Mouse (Mus musculus): Measurements from ENCODE around the gene Wnt3.

Gene Wnt3

DNA sequence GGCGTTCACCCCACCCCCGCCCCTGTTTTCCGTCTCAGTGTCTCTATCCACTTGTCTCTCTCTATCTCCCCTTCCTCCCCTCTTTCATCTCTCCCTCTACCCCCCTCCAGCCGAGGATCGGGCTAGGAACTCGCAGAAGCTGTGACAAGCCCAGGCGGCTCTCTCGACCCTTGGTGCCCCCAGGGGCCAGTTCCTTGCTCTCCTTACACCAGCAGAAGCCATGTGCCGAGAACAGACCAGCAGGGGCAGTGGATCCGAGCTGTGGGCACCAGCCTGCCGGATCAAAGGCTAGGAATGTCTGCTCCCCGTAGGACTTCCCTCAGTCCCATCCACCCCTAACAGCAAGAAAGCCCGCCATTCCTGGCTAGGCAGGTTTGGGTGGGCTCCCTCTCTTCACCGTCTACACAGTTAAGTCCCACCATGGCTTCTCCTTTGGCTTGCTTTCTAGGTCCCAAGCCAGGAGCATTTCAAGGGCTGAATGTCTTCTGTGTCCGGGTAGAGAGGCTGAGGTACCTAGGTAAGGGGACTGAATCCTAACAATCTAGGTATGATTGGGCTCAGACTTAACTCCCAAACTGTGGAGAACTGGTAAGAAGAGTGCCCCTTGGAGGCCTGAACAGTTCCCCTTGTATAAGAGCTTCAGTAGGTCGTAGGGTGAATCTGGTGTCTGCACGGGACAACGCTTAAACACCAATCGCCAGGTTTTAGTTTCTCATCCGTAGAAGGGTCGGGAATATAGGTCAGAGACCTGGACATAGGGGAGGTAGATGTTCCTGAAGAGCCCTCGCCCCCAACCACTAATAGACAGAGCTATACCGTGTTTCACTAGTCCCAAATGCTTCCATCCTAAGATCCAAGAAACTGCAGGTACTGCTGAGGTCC lies 1.2 kb upstream of the Wnt3 start:
- DNase-seq (ENCODE audit: low read depth, low spot score), result peak; percentile 35

DNA sequence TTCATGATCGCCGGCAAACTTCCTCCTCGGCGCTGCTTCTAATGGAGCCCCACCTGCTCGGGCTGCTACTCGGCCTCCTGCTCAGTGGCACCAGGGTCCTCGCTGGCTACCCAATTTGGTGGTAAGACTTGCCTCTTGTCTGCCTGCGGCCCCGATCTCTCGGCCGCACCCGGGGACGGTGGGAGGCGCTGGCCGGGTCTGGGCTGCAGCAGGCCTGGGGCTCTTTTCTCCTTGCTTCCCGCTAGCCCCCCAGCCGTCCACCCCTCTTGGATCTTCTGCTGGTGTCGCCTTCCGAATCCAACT lies 229 bp downstream of the Wnt3 start:
- no peak for DNase-seq (ENCODE audit: low read depth, low spot score)

DNA sequence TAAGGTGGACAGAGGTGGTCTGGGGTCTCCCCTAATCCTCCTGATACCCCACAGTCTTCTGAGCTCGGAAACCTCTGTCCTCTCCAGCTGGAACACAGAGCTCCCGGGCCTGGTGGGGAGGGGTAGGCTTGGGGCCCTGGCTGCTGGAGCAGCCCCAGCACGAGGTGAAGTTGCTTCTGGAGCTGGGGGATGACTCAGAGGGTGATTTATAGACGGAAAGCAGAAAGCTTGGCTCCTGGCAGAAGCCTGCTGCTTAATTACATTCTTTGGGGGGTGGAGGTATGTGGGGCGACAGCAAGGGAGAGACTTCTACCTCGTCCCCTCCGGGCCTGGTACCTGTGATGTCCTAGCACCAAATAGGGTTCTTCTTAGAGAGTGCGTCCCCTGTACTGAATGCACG lies 6.2 kb downstream of the Wnt3 start:
- no peak for DNase-seq (ENCODE audit: low read depth, low spot score)

DNA sequence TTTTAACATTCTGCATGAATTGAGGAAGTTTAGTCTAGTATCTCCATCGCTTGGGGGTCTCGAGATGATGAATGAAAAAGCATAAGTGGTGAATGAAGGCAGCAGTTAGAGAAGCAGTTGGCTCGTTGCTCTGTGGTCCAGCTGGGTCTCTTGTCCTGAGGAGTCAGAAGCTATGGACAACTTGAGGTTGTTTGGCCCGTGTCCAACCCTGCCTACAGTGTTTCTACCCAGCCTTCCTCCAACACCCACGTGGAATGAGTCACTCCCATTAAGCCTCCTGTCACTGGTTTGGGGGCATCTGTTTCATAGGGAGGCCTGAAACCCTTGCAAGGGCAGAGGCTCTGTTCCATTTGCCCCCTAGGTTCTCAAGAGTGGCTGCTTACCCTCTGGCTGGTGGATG lies 16.0 kb downstream of the Wnt3 start:
- no peak for DNase-seq (ENCODE audit: low read depth, low spot score)

DNA sequence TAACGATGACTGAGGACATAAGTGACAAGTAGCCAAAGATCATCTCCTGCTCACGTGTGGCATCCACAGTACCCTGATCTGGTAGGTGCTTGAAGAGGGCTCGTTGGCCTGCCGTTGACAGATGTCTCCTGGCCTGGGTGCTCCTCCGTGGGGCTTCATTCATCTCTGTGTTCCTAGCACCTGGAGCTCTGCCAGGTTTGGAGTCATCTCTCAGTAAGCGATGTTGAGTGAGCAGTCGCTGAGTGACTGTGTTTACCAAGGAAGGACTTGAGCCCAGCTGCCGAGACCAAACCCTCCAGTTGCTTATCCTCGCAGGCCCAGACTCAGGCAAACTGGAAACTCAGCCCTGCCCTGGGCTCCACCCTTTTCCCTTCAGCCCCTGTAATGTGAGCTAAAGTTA lies 27.2 kb downstream of the Wnt3 start:
- DNase-seq (ENCODE audit: low read depth, low spot score), result no peak

DNA sequence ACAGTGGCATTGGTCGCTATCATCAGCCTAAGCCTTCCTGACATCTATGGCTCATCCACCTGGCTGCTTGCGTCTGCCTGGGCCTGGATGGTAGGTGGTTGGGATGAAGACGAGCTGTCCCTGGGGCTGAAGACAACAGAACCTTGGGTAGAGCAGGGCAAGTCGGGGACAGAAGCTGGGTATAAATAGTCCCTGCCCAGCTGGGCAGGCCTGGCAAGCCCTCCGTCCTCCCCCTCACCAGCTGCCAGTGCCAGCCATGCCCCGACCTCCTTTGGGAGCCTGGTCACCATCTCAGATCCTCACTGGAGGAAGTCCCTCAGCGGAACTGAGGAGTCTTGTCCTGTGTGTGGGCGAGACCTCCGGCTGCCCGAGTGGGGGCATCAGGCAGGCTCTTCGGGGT lies 30.2 kb downstream of the Wnt3 start:
- no peak for DNase-seq (ENCODE audit: low read depth, low spot score)

DNA sequence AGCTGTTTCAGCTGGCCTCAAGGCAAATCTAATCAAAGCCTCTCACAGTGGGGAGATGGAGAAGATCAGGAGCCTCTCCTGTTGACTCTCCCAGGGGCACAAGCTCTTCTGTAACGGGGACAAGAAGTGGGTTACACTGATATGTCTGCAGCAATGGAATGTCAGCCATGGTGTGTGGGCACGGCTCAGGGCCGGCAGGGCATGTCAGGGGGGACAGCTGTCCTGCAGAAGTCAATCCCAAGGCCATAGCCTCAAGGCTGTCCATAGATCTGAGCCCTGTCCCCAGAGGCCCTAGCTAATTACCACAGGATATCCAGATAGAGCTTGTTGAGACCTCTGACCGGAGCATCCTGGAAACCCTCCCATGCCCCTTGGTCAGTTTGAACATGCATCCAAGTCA lies 30.9 kb downstream of the Wnt3 start:
- DNase-seq (ENCODE audit: low read depth, low spot score), result no peak

DNA sequence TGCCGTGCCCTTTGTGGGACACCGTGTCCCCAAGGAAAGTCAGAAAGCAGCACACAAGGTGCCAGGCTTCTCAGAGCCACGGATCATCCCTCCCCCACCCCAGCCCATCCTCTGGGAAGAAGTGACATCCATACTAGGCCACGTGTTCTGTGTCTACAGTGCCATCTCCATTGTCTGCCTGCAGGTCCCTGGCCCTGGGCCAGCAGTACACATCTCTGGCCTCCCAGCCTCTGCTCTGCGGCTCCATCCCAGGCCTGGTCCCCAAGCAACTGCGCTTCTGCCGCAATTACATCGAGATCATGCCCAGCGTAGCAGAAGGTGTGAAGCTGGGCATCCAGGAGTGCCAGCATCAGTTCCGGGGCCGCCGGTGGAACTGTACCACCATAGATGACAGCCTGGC lies 34.0 kb downstream of the Wnt3 start:
- DNase-seq (ENCODE audit: low read depth, low spot score), result no peak

DNA sequence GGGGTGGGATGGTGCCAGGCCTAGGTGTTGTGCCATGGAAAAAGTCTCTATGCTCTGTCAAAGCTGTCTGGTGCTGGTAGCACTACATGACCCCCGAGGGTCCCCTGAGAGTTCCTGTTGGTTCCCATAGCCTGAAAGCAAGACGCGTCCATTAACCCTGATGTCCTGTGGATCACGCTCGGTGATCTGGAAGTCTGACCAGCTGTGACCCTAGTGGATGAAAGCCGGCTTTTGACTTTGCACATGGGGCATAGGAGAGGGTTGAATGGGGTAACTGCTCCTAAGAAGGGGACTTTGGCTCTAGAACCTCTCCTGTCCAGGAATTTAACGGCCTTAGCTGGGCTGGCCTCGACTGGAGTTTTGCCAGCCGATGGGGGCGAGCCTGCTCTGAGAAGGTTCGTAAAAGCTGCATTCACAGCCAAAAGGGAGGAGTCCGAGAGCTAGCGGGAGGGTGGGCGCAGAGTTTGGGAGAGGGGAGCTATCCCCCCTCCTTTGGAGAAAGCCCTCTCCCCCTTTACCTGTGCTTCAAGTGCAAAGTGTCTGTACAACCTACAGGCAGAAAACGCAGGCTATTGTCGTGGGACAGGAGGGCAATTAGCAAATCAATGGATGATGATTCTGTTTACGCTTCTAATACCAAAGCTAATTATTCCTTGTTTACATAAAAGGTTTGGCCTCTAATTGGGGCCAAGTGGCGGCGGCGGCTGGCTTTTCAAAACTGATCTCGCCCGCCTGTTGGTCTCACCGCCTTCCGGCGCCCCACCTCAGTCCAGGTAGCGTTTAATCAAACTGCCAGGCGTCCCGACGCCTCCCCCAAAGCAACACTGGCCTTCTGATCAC lies 35.0 kb downstream of the Wnt3 start:
- no peak for DNase-seq (ENCODE audit: low read depth, low spot score)

DNA sequence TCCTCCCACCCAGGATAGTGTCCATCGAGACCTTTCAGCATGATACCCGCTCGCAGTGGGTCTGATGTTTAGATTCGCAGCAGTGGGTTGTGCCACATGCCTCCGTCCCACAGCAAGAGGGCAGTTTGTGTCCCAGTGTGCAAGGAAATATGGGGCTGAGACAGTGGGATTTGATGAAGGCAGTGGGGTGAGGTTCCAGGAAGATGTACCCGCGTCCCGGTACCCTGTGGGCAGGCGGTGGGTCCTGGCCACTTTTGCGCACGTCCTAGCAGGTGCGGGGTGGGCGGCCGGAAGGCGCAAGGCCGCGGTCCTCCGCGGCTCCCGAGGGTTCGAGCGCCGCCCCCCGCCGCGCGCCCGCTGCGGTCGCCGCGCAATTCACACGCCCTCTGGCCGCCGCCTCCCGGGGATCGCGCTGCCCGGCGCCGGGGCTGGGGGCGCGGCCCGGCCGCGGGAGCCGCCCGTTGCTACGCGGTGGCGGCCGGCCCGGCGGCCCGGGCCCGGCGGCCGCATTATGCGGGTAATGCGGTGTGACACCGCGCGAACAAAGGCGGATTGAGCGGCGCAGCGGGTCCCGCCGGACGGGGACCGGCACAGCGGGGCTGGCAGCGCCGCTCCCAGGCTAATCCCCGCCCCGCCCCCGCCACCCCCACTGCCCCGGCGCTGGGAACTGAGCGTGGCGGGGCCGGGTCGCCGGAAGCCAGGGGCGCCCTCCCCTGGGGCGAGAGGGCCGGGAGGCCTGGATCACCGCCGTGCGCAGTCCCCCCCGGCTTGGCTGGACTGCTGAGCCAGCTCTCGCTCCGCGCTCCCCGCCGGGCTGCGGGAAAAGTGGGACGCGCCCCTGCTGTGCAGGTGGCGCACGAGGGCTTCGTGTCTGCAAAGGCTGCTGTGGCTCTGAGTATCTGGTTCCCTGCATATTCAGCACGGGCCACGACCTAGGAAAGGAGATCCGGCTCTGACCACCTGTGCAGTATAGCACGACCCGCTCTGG lies 36.0 kb downstream of the Wnt3 start:
- DNase-seq (ENCODE audit: low read depth, low spot score), result peak; percentile 9

DNA sequence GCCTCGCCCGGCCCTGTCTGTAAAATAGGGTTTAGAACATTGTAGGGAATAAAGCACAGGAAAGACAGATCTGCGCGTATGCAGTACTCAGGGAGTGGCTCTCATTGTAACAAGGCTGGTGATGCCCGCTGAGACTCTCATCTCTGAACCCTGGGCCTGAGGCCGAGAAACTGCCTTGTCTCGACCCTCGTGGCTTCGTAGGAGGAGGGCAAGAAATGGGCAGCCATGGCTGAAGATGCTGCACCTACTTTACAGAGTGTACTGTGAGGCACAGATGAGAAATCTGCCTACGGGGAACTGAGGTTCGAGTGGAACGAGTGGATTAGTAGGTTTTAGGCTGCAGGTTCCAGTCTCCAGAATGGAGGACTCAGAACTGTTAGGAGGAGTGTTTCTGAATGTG lies 36.7 kb downstream of the Wnt3 start:
- DNase-seq (ENCODE audit: low read depth, low spot score), result no peak

DNA sequence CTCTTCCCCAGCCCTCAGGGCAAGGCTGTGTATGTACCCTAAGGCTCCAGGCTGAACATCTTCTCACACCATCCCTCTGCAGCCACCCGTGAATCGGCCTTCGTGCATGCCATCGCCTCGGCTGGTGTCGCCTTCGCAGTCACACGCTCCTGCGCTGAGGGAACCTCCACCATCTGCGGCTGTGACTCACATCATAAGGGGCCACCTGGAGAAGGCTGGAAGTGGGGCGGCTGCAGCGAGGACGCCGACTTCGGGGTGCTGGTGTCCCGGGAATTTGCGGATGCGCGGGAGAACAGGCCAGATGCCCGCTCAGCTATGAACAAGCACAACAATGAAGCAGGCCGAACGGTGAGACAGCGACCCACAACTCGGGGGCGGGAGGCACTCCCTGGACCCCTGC lies 37.3 kb downstream of the Wnt3 start:
- DNase-seq (ENCODE audit: low read depth, low spot score), result no peak

DNA sequence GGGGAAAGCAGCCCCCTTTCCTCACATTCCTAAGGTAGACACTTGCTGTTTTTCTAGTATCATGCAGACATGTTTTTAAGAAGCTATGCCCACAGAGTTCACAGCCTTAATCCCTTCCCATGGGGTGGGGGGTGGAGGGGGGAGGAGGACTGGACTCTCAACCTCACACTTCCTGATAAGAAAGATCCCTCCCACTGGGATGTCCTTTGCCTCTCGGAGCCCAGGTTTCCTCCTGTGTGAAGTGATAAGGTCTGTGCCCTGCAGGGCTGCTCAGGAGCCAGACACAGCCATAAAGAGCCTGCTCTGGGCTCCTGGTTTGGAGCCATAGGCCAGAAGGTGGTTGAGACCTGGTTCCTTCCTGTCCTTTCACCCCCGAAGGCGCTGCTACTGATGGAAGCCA lies 40.9 kb downstream of the Wnt3 start:
- no peak for DNase-seq (ENCODE audit: low read depth, low spot score)

DNA sequence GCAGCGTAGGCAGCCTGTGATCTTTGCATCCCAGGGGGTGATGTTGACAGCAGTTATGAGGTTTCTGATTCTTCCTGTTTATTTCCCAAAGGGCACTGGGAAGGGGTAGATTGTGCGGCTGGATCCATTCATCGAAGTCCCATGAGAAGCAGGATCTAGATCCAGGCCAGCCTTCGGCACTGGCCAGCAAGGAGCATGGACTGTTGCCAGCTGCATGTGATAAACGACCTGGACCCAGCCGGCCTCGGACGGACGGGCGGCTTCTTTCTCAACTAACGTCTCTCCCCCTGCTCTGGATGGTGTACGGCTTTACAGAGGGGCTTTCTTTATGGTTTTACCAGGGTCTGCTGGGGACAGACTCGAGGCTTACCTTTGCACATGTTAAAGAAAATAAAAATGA lies 42.0 kb downstream of the Wnt3 start:
- DNase-seq (ENCODE audit: low read depth, low spot score), result no peak

DNA sequence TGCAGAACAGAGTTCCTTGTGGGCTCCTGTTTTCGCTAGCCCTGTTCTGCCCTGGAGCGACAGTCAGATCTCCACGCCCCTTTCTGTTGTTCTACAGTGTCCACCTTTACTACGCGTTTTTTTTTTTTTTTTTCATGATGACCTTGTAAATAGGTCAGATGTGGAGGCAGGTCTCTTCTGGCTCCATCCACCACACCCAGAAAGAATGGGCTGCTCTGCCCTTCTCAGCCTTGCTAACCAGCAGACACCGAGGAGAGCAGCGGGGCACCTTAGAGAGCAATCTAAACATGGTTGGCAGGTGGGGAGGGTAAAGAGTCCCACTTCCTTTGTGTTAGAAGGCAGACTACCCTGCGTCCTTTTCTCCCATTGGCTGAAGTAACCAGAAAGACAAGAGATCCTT lies 42.8 kb downstream of the Wnt3 start:
- no peak for DNase-seq (ENCODE audit: low read depth, low spot score)

DNA sequence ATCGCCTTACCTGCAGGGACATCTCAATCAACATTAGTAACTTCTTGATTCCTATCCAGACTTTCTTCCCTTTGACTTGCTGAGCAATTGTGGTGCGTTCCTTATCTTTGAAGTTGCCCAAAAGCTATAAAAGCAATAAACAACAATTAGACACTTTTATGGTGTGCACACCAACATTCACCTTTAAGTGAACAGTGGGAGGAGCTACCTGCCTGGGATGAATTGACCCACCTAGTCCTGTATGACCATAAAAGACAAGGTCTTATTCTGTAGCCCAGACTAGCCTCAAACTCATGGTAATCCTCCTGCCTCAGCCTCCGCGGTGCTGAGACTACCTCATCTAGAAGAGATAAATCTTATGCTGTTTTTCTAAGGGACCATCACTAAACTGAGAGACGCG lies 53.3 kb downstream of the Wnt3 start:
- no peak for DNase-seq (ENCODE audit: low read depth, low spot score)

DNA sequence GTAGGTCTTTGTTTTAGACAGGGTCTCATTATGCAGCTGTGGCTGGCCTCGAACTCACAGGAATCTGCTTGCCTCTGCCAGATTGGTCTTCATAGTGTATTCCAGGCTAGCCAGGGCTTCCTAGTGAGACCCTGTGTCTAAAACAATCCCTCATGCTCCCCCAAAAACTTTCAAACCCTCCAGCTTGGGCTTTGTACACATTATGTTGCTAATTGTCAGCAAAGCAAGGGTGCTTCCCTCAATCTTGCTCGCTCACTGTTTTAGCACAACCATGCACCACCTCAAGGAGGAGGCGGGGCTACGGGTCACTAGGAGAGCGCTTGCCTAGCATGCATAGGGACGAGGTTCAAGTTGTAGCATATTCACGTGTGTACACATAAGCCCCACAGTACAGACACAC lies 54.9 kb downstream of the Wnt3 start:
- no peak for DNase-seq (ENCODE audit: low read depth, low spot score)

DNA sequence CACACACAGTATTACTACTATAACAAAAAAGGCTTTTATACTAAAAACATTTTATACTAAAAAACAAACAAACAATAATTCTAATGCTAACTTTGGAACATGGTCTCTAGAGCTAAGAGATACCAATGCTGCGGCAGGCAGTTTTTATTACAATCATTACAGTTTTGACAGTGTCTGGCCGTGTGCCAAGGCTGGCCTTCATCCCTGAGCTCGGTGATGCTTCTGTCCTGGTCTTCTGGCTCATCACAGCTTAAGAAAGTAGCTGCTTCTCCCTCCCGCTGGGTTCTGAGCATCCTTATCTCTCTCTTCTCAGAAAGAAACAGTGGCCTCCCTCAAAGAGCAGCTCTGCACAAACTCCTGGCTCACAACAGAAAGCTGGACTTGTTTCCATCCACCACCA lies 56.0 kb downstream of the Wnt3 start:
- no peak for DNase-seq (ENCODE audit: low read depth, low spot score)

DNA sequence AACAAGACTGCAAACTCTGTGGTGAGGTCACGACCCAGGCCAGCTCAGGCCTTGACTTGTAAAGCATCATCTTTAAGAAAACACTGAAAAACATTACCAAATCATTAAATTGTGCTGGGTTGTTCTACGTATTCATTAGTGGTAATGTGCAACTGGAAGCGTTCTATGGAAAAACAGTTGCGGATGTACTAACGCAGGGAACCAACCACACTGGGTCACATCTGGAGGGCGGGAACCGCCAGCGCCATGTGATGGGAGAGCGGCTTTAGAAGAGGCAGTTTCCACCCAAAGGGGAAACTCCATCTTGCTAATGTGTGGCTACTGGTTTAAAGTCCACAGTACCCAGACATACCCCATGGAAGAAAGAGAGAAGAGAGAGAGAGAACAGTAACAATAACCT lies 56.5 kb downstream of the Wnt3 start:
- no peak for DNase-seq (ENCODE audit: low read depth, low spot score)

DNA sequence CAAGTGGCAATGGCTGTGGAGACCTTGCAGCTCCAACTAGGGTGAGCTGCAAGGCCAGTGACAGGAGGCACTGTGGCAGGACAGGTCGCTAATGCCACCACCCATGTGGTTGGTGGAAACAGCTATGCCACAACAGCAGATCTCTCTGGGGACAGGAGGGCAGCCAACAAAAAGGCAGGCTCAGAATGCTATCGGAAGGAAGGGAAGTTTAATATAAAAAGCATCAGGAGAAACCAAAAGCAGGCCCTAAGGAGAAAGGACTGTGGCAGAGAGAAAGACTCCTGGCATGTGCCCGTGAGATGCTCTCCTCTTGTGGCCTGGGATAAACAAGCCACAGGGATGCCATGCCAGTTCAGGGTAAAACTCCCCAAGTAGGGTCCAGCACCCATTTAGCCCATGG lies 57.8 kb downstream of the Wnt3 start:
- DNase-seq (ENCODE audit: low read depth, low spot score), result no peak

DNA sequence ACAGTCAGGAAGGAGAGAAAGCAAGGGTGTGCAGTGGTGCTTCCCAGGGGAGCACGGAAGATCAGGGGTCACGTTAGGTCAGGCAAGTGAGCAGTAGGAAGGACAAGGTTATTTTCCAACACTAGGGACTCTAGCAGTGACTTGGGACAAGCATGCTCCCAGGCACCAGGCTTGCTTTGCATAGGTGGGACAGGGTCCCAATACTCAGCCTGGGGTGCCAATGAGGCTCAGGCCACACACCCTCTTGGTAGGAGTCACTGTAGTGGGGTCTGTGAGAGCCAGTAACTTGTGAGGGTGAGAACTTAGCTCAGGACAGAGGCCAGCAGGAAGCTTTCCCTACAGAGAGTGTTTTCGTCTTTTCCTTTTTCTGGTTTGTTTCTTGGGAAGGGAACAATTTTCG lies 58.4 kb downstream of the Wnt3 start:
- no peak for DNase-seq (ENCODE audit: low read depth, low spot score)

DNA sequence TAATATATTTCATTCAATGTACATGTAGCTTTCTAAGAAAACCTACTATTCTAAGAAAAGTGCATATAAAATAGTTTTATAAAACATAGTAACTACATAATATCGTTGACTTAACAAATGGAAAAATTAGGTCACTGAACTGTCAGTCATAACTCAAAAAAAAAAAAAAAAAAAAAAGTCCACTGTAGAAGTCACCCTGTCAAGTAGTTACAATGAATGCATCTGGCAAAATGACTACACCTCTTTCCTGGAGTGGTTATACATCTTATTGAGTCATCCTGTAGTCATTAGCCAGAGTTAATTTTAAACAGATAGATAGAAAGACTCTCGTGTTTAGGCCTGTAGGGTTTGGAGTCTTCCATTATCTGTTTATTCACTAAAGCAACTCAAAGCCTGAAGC lies 65.0 kb downstream of the Wnt3 start:
- DNase-seq (ENCODE audit: low read depth, low spot score), result no peak
